Mouse (Mus musculus): Measurements from ENCODE around the gene Gucy1b1. TPM values are rescaled to one million over a fixed set of nuclear protein-coding genes. Genes with fewer than 3 reads are reported as not detected.

Gene Gucy1b1
- total RNA-seq, 2 experiments from 2014 or later = 190 to 207 TPM

Small RNA genes lying within 50 kb of the gene (microRNA-seq; reads per million reads assigned to microRNA genes)
- gene Mir7010 = 2.6 reads per million

Other genes with a start within 250 kb of the Gucy1b1 start
- gene Ctso, start 142.1 kb downstream of the Gucy1b1 start, total RNA-seq (2021) = 10 to 100 TPM; 10.6 to 10.7 TPM
- 1 to 10 TPM; 2.0 to 2.3 TPM for gene Tdo2, start 98.5 kb downstream of the Gucy1b1 start, total RNA-seq (2021)
- gene Asic5, start 92.4 kb downstream of the Gucy1b1 start, total RNA-seq (2021) = not detected
- 100 to 1,000 TPM in 1 of 2 experiments, 10 to 100 TPM in 1; 96.3 to 108 TPM for gene Gucy1a1, start 71.1 kb upstream of the Gucy1b1 start, total RNA-seq (2021)

Measured in left cerebral cortex, postnatal 10 days (tissue).